Mouse (Mus musculus) left cerebral cortex, postnatal 10 days (tissue): ENCODE data around the gene Wdfy4. TPM values are rescaled to one million over a fixed set of nuclear protein-coding genes. Genes with fewer than 3 reads are reported as not detected.

Source experiments
- DNase-seq, 2 experiments: peaks; one replicate each; pipeline ENCODE4 v3.0.0; 2021 to 2022; ENCODE audit warnings: low spot score in 2 of 2, mixed read lengths in 1 of 2; ENCODE audit errors: extremely low spot score in 1 of 2
- intact Hi-C: fragments of 180-260 bp; cut with DNase I; formaldehyde crosslinking; loops from one replicate; pipeline ENCODE4 v1.15.1; 2025
- total RNA-seq, 2 experiments: library from RNA; stranded (reverse); gene quantifications; 2 replicates each; pipeline ENCODE4 v1.2.3; 2021

Wdfy4 gene
- total RNA-seq, 2 experiments from 2014 or later: 2.0 to 2.8 TPM

DNA sequence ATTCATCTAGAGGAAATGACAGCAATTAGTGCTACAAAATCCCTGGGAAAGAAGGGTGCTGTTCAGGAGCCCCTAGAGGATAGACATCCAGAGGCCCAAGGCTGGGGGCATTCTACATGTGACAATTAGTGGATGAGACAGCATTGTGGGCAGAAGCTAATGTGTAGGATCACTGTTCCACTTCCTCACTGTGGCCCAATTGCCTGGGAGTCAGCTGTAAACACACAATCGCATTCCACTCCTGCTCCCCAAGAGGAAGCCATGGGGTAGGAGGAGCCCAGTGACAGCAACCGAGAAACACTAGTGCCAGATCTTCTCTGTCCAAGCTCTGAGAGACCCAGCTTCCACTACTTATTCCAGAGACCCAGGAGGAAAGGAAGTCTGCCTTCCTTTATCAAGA lies 83.7 kb downstream of the Wdfy4 start:
- intact Hi-C loops: no loop called here
- no peak for DNase-seq

DNA sequence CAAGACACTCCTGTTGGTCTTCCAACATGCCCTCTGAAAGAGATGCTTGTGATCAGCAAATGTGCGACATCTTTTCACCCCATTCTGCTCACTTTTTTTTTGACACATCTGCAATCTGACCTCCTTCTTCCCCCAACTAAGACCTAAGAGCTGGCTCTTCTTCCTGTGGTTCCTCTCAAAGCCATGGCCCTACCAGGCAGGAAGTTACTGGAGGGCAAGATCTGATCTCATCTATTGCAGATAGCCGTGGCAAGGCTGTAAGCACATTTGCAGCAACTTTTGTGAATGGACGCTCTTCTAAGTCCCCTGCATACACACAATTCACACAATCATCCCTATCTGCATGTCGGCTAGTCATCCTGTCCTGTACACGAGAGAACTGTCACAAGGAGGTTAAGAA lies 85.4 kb downstream of the Wdfy4 start:
- no peak for DNase-seq
- intact Hi-C loops: no loop called here

DNA sequence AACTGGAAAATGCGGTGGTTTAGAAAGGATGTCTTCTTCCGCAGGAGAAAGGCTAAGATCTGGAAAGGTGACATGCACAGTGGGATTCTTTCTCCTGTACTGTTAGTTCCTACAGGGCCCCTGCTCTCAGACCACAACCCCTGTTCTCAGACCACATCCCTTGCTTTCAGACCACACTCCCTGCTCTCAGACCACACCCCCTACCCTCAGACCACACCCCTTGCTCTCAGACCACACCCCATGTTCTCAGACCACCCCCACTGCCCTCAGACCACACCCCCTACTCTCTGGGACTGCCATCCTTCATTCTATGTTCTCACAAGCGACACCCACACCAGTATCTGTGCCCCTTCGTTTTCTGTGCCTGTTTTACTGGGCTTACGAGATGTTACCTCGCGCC lies 86.2 kb downstream of the Wdfy4 start:
- intact Hi-C loops: no loop called here
- no peak for DNase-seq

DNA sequence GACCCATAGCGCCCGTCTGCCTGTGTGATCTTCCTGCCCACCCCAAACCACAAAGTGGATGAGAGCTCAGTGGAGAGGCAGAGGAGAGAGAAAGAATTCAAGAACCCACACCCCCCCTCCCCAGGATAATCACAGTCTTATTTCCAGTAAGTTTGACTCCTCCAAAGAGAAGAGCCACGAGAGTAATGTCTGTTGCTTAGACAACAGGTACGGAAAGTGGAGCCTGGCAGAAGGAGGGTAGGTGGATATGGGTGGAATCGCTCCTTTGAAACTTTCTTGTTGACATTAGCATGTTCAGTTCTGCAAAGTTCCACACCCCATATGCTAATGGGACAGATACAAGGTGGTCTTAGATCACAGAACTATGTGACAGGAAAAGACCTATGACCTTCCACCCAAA lies 88.8 kb downstream of the Wdfy4 start:
- peak in 1 of 2 experiments; percentile 10 for DNase-seq
- intact Hi-C loops: no loop called here

DNA sequence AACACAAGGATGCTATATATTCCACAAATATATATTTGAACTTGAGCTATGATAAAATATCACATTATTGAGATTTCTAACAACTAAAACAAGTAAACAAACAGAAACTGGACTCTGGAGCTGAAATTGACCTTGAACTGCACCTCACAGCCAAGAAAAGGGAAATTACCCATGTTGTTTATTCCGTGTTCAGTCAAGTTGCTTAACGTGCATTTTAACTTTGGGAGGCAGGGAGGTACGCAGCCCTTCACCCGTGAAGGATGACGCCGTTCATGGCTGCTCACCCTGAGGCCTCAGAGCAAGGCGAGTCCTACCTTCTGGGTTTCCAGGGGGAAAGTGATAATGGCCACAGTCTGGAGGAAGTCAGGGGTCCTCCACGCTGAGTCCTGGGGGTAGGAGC lies 102.0 kb downstream of the Wdfy4 start:
- intact Hi-C loops: no loop called here
- DNase-seq: no peak

DNA sequence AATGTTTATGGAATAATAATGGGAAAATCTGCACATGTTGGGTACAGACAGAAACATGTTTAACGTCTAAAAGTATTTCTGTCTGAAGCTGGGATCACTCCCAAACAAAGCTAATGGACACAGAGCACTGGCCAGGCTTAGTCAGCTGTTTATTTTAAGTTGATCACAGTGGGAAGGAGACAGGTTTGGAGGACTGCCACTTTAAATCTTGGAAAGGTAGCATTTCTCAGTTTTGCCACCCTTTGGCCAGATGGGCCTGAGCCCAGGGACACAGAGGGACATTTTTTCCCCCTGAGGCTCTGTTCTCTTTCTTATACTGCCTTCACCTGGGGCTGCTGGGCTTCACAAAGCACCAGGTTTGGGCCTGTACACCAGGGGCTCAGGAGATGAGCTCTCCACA lies 103.0 kb downstream of the Wdfy4 start:
- intact Hi-C loops: no loop called here
- no peak for DNase-seq

DNA sequence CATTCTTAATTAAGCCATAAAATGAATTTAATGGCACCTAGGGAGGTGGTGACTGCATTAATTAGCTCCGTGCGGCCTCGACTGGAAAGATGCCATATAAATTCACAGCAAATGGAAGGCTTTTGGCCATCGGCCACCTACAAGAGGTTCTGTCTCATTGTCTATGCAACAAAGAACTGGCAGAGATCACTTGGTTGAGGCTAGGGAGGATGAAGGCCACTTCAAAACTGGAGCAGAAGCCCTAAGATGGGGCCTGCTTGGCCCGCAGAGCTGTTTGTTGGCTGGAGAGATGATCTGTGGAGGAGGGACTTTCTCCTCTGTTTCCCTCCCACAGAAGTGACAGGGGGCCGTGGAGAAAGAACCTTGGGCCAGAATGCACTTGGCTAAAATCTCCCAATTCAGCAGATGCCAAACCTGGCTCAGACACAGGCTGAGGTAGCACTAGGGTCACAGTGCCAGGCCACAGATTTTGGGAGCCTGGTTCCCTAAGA lies 103.9 kb downstream of the Wdfy4 start:
- intact Hi-C loops: no loop called here
- DNase-seq: no peak

DNA sequence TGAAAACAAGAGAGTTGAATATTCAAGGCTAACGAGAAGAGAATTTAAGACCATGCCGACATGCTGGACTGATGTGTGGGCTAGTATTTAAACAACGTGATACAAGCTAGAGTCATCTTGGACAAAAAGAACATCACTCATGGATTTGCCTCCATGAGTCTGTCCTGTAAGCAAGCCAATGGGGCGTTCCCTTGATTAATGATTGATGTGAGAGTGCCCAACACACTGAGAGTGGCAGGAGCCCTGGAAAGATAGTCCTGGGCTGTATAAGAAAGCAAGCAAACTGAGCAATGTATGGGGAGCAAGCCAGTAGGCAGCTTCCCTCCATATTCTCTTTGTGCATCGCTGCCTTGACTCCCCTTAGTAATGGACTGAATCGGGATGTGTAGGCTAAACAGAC lies 106.7 kb downstream of the Wdfy4 start:
- no peak for DNase-seq

DNA sequence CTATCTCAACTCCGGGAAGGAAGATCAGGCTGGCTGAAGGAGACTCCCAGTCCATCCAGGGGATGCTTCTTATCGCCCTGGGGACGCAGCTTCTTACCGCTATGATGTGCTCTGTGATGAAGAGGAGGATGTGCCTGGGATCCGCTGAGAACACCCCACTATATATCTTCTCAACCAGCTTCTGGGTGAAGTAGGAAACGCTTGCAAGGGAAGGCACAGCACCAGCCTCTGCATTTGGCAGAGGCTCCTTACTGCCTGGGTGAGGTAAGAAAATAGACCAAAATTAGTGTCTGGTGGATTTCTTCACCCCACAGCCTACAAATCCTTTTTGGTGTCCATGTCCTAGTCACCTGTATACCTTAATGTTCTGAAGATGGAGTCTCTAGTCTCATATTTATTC lies 107.2 kb downstream of the Wdfy4 start:
- no peak for DNase-seq
- intact Hi-C loops: no loop called here

More for the DNA sequence above, 106.7 kb downstream of the Wdfy4 start:
- intact Hi-C loops: no loop called here

DNA sequence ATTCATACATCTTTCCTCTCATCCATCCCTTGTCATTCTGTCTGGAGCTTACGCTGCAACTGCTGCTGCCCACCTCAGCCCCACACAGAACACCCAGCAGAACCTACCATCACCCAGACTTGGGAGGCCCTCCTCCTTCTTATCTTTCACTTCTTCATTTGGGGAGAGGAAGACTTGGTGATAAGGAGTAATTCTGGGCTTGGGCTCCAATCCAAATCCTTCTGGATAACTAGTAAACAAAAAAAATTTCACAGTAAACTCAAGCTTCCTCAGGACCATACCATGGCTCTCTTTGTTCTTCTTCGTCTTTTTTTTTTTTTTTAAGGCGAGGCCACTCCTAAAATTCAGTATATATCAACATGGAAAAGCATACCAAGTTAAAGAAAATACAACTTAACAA lies 112.0 kb downstream of the Wdfy4 start:
- intact Hi-C loops: no loop called here
- DNase-seq: no peak

DNA sequence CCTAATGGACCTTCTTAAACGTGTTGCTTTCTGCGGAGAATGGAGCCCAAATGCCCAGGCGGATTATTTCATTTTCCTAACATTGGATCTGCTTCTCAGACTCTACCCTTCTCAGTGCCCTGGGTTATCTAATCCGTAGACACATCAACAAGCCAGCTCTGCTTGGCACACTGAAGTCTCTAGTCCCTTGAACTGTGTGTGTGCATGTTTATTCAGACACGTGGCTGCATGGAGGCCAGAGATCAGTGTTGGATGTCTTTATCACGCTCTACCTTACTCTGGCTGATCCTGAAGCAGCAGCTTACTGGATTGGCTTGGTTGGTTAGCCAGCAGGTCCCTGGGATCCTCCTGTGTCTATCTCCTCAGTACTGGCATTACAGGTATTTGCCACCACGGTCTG lies 113.0 kb downstream of the Wdfy4 start:
- intact Hi-C loops: no loop called here
- DNase-seq: no peak

DNA sequence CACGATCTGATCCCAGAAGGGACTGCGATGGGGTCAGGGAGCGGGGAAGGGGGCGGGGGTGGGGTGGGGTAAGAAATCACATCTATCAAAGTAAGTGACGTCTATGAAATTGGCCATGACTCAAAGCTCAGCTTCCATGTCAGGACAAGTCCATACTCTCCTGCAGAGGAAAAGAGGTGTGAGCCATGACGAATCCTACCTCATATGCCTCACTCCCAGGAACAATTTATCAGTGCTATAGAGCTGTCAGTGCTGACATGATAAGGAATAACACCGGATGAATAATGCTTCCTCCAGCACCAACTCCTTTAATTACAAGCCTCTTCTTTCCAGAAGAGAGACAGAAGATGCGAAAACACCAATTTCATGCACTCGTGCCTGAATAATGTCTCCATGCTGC lies 117.6 kb downstream of the Wdfy4 start:
- no peak for DNase-seq
- intact Hi-C loops: no loop called here

DNA sequence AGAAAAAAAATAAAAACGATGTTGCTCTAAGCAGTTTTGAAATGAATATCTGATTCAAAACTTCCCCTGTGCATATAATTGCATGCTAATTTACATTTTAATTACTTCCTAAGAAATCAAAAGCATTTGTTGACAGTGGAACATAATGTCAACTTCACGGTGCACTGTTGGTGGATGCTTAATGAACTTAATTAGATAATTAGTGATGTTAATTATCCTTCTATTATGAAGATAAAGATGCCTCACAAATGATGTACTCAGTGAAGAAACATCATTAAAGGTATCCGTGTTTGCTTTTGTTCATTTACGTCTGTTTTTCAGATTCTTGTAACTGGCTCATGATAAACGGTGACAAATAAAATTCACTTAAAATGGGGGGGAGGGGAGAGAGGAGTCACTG lies 122.3 kb downstream of the Wdfy4 start:
- DNase-seq: no peak
- intact Hi-C loops: no loop called here

DNA sequence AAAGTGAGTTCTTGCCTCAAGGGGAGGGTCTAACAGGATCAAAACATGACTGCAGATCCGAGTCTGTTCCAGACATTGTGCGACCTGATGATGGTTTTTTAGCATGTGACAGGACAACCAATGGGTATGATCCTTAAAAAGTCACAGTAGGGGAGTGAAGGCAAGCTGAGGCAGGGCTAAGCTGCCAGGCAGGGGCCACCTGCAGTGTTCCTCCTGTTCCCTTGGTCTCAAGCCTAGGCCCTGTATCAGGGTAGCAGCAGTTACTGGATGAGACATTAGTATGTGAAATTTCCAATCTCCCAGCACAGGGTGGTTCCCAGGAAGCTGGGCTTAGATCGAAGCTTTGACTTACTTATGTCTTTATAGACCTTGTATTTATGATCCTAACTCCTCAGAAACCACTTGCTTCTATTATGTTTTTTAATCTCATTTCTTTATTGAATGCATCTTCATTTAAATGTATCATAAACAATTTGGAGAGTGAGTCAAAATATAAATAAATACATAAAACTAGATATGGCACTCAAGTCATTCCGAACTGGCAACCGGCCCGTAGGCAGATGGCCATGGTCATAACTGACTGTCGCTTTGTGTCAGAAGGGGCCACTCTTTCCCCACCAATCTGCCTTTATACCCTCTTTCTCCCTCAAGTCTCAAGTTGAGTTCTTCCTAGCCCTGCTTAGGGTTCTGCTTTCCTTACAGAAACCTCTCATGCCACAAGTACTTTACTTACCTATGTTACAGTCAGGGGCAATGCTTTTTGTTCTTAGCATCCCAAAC lies 126.2 kb downstream of the Wdfy4 start:
- no peak for DNase-seq

DNA sequence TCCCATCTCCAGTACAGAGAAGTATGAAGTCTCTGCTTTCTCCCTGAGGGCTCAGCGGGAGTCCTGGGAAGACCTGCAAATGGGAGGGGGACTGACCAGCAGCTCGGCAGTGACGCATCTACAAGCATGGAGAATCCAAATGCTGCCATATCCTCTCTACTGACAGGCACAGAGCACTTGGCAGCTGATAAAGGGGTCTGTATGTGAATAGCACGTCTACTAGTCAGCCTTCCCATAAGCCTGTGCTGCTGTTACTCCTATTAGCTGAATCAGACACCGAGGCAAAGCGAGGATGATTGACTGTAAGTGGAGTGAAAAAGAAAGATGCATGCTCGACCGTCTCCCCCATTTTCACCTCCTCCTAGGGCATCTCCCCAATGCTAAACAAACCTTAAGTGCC lies 131.9 kb downstream of the Wdfy4 start:
- DNase-seq: no peak
- intact Hi-C loops: no loop called here

More for the DNA sequence above, 126.2 kb downstream of the Wdfy4 start:
- intact Hi-C loops: no loop called here

DNA sequence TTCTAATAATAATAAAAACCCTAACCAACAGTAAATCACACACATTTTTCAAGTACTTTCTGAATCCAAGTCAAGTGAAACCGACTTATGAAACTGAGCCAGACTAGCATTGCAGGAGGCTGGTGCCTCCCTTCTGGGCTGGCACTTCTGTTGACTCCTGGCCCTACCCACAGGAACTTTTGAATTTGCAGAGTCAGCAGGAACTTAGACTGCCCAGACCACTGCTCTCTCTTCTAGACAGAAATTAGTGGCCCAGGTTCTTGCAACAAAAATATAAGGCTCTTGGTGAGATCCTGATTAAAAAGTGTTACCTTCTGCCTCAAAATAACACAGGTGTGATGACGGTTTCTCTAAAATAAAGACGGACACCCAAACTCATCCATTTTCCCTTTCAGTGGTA lies 140.1 kb downstream of the Wdfy4 start:
- no peak for DNase-seq
- intact Hi-C loops: no loop called here

DNA sequence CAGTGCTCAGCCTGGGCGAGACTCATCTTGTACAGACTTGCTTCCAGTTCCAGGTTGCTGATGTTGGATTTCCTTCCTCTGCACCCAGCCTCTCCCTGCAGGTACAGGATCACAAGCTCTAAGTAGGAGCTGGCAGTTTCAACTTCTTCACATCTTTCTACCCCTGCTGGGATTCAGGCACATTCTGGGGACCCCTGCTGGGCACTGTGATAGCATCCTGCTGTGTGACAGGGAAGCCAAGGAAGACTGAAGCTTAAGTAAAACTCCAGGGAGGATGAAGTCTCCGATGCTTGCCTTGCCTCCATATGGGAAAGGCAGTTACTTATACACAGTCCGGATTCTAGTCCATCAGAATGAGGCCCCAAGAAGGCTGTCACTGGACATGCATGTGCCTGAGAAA lies 148.5 kb downstream of the Wdfy4 start:
- no peak for DNase-seq
- intact Hi-C loops: no loop called here

DNA sequence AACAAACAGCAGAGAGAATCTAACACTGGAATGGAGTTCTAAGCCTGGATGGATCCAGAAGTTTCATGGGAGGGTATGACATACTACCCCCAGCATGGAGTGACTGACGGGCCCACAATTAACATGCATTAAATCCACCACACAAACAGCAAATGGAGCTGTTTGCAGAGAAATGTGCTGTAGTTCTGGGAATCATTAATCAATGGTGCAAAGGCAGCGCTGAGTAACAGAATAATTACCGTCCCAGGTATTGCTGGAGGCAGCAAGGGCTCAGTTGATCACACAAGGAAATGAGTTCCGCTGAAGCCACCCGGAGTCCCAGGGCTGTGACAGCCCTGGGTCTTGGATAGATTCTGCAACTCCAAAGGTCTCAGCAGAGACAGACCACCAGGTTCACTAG lies 149.9 kb downstream of the Wdfy4 start:
- intact Hi-C loops: no loop called here
- DNase-seq: no peak

DNA sequence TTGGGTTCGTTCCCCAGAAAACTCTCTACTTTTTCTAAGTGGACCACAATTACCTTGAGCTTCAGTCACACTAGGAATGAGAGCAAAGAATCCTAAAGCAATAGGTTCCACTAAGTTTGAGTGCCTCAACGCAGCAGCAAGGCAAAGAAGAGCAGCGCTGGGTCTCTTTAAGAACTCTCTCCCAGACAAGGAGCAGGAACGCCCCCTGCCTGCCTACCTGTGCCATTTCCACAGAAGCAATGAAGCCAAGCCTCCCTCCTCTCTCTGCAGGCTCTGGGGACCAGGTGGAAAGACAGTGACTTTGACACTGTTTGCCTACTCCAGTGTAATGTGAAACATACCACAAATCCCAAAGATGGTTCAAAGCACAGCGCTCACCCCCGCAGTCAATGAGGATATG lies 151.9 kb downstream of the Wdfy4 start:
- intact Hi-C loops: no loop called here
- DNase-seq: peak in 1 of 2 experiments; percentile 53

DNA sequence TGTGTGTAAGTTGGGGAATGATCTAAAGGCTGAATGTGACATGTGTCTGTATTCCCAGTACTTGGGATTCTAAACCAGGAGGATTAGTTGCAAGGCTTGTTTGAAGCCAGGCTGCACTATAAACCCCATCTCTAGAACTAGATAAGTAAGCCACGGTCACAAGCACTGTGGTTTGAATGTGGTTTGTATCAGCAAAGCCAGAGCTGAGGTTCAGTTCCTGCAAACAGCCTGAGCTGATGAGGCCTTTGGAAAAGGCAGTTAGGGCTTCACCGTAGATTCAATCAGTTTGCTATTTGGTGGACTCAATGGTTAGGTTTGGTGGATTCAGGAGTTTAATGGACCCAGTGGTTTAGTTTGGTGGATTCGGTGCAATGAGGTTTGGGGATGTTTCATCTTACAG lies 154.5 kb downstream of the Wdfy4 start:
- intact Hi-C loops: no loop called here

DNA sequence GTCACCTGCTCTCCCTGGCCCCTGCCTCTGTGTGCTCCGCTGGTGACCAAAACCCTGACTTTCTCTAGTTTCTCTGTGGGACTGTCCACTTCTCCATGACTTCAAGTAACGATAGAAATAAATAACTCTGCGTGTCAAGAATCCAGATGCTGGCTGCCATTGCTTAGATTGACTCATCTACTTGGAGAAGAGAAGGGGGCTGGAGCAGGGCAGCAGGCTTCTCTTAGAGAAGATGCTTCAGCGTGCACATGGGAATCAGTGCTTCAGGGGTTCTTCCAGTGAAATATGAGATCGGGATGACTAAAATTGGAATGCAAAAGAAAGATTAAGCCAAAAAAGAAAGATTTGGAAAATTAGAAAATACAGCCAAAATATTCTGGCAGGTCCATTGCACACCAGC lies 165.7 kb downstream of the Wdfy4 start:
- intact Hi-C loops: no loop called here
- DNase-seq: no peak

More for the DNA sequence above, 154.5 kb downstream of the Wdfy4 start:
- DNase-seq: no peak
